Mouse (Mus musculus) Muller cell, postnatal 12 days (primary cell): ENCODE measurements around the gene Ccdc92.
A peak's percentile ranks its signal among the peaks of the same experiment; 100 is the strongest.

ENCODE experiments used
- DNase-seq: peaks from one replicate; pipeline ENCODE4 v3.0.0-alpha.2; 2015; ENCODE audit errors: inconsistent ontology term

Ccdc92 gene

GRCm38 (mm10) chr5:124854202-124854601 lies 8.0 kb downstream of the Ccdc92 start:
- DNase-seq = no peak

DNA sequence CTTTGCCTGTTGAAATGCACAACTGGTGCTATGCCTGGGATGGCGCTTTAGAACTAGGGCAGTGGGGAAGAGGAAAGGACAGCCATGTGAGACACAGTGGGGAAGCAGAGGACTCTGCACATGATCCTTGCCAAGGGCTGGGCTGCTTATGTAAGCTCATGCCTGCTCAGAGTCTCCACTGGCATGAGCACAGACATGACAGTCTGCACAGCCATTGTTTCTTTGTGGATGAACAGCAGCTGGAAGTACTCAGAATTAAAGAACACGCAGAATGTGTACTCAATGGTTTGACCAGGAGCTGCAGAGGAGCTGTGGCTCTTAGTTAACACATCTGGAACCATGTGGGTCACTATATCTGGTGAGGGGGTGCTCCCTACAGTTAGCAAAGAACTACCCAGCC lies 9.1 kb downstream of the Ccdc92 start:
- DNase-seq = peak; percentile 34

- DNase-seq = peak; percentile 57
Observed at GRCm38 (mm10) chr5:124852294-124852693, 9.9 kb downstream of the Ccdc92 start.

- DNase-seq = no peak
Observed at GRCm38 (mm10) chr5:124851572-124851971, 10.7 kb downstream of the Ccdc92 start.

GRCm38 (mm10) chr5:124848994-124849393 lies 13.2 kb downstream of the Ccdc92 start:
- DNase-seq = no peak

DNA sequence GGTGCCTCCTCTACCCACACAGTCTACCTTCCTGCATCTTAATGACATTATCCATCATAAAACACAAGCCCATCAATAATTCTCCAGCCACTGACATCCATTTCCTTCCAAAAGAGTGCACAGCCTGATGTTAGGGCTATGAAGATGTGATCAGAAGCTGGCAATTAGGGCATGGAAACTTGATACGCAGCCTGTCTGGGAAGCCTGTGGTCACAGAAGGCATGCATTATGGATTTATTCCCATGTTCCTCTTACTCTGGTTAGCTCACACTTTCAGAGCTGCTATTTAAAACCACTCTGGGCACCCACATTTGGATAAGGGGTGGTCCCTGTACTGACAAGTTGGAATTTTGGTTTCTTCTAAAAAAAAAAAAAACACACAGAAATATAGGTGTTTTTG lies 15.2 kb downstream of the Ccdc92 start:
- DNase-seq = peak; percentile 65

GRCm38 (mm10) chr5:124844929-124845328 lies 17.3 kb downstream of the Ccdc92 start:
- no peak for DNase-seq

- no peak for DNase-seq
Observed at GRCm38 (mm10) chr5:124843386-124843785, 18.8 kb downstream of the Ccdc92 start.

DNA sequence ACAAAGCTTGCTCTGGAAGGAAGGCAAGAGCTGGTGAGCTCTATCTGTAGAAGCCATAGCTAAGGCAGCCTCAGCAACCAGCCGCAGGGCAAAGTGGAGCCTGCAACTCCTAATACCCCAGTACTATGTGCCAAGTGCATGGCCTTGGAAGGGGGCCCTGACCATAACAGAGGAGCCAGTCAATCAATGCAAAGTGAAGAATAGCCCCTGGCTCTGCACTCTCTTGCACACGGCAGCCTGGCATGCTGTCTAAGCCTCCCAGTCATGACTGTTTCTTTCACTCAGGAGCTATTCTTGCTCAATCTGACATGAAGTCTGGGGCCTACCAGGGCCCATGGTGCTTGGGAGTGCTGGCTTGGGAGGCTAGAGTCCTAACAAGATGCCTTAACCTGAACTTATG lies 21.6 kb downstream of the Ccdc92 start:
- DNase-seq = peak; percentile 58

- no peak for DNase-seq
Observed at GRCm38 (mm10) chr5:124840202-124840601, 22.0 kb downstream of the Ccdc92 start.

DNA sequence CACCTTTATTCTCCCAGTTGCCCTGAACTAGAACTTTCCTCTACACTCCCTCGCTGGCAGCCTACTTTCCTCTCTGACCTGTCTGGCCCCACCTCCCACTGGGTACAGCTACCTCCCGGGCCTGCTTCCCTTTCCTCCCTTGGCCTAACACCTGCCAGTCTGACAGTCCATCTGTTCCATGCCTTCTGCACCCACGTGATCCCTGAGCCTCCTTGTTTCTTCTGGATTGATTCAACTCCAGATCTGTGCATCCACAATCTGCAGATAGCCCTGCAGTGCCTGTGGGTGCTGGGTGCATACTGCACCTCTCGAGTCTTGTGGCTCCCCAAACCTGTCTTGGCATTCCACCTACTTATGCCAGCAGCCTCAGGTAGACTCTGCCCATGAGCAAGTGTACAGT lies 25.6 kb downstream of the Ccdc92 start:
- DNase-seq = no peak

DNA sequence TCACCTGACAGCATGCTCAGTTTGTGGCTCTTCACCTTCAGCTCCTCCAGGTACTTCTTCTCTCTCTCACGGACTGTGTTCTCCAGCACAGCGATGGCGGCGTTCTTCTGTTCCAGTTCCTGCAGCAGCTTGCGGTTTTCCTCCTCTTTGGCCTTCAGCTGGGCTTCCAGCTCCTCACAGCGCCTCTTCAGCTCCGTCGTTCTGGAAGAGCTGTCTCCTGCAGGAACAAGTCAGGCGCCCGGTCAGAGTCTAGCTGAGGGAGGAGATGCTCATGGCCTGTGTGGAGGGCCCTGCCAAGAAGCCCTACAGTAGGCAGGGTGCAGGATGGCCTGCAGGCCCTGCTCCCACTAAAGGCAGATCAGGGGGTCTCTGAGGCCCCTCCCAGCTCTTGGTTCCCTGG lies 26.1 kb downstream of the Ccdc92 start:
- no peak for DNase-seq

GRCm38 (mm10) chr5:124835218-124835617 lies 27.0 kb downstream of the Ccdc92 start:
- no peak for DNase-seq

DNA sequence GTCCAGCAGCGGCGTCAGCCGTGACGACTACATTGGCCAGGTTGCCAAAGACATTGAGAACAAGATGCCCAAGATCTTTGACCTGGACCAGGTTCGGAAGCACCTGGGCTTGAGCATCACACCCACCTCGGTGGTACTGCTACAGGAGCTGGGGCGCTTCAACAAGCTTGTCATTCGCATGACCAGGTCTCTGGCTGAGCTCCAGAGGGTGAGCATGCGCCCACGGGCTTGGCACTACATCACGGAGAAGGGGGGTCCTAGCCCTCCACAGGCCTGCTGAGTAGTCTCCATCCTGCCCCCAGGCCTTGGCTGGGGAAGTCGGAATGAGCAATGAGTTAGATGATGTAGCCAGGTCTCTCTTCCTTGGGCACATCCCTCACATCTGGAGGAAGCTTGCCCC lies 31.9 kb downstream of the Ccdc92 start:
- no peak for DNase-seq

- no peak for DNase-seq
Observed at GRCm38 (mm10) chr5:124822128-124822894, 39.9 kb downstream of the Ccdc92 start.

DNA sequence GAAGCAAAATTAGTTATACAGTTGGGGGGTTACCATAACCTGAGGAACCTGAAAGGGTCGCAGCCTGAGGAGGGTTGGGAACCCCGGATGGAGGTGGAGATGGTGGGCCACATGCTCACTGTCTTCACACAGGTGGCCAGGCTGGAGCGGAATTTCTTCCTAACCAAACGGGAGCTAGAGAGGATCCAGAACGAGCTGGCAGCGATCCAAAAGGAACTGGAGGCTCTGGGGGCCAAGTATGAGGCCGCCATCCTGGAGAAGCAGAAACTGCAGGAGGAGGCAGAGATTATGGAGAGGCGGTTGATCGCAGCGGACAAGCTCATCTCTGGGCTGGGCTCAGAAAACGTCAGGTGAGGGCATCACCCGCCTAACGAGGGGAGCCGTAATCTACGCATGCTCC lies 45.2 kb downstream of the Ccdc92 start:
- DNase-seq = no peak

DNA sequence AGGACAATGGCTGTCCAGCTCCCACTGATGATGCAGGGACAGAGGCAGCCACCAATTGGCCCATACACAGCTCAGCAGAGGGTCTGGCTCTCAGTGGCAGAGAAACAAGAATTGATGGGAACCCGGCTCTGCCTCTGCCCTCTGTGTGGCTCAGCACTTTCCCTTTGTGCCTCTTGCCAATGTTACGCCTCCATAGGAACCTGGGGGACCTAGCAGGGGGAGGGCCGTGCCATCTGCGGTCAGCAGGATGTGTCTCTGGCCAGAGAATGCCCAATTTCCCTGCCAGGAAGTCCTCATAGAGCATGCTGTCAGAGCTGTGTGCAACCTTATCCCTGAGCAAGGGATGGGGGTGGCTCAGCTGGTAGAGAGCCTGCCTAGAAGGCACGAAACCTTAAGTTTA lies 47.4 kb downstream of the Ccdc92 start:
- peak; percentile 86 for DNase-seq

DNA sequence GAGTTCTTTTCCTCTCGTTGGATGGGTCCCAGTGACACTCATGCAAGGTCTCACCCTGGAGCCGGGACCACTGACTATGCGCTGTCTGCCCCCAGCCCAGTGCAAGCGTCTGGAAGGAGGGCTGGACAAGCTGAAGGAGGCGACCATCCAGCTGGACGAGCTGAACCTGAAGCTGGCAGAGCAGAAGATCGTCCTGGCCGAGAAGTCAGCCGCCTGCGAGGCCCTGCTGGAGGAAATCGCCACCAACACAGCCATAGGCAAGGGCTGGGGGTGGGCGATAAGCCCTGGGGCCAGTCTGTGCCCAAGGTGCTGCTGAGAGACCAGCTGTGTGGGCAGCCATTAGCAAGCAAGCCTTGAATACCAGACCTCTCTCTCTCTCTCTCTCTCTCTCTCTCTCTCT lies 49.8 kb downstream of the Ccdc92 start:
- DNase-seq = no peak

DNA sequence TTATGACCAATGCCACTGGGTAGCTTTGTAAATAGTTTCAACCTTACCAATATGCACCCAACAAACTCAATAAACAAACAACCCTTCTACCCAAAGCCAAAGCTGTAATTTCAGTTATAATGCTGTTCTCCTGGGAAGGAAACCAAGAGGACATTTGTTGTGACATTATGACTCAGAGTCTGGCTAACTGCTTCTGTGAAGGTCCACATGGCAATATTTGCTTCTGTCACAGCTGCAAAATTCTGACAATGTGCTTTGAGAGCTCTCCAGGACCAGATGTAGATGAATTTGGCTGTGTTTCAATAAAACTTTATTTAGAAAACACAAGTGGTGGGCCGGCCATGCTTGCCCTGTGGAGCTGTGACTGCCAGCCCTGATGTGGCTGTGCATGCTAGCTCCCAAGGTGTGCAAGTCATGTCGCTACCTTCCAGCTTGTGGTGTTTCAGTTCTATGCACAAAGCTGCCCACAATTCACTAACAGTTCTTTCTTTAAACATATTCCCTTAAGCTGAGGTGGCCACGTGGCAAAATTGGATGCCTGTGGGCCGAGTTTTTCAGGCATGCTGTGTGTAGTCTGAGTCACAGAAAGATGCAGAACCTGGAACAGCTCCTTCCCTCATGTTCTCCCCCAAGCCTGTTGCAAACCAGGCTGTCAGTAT lies 52.4 kb downstream of the Ccdc92 start:
- peak; percentile 37 for DNase-seq

- no peak for DNase-seq
Observed at GRCm38 (mm10) chr5:124792112-124792511, 70.1 kb downstream of the Ccdc92 start.

GRCm38 (mm10) chr5:124785650-124786049 lies 76.6 kb downstream of the Ccdc92 start:
- DNase-seq = no peak
